Mouse (Mus musculus): ENCODE results near the gene Lrrc4. TPM values are rescaled to one million over a fixed set of nuclear protein-coding genes. Genes with fewer than 3 reads are reported as not detected.

Gene Lrrc4
- polyA plus RNA-seq, 1 experiment from 2014 or later, result 1.1 TPM

DNA sequence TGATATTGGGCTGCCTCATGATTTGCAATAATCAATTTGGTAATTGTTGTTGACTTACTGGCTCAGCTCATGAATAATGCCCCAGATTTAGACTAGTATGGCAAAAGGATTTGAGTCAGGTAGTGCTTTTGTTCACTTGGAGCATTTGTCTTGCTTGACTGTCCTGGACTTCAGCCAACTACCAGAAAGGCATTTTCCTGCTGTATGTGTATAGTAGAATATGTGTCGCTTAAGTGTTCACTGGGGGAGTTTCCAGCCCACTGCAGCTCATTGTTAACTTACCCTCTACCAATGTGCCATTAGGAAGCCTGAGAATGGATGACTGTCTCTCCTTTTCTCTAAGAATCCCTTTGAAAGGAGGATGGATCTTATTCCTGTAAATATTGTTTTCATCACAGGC lies 88.0 kb downstream of the Lrrc4 start:
- H3K9ac ChIP-seq (replicated peaks; ENCODE audit: low read length), result no peak overlapping the region
- H3K4me3 ChIP-seq (ENCODE audit: low read depth, low read length), result no peak overlapping the region
- DNase-seq (ENCODE audit: low spot score) (no peak), ATAC-seq (replicated peaks; ENCODE audit: insufficient number of reproducible peaks, low FRiP score, low TSS enrichment, low read depth) (no peak)
- no peak overlapping the region for H3K4me2 ChIP-seq (ENCODE audit: low read depth, low read length)
- no peaks in the 10 kb centered on the region for H3K9me3 ChIP-seq (replicated peaks; ENCODE audit: control insufficient read depth, low read length)
- H3K27me3 ChIP-seq (ENCODE audit: control insufficient read depth, insufficient read depth, low read length), result no peaks in the 10 kb centered on the region
- H3K36me3 ChIP-seq (replicated peaks; ENCODE audit: control insufficient read depth, insufficient read depth, low read depth, low read length), result no peaks in the 10 kb centered on the region
- H3K4me1 ChIP-seq (ENCODE audit: control insufficient read depth, insufficient read depth, low read length), result no peaks in the 10 kb centered on the region
- 77% methylated on average over 1 of the region's 1 CpGs for WGBS
- H3K27ac ChIP-seq (replicated peaks; ENCODE audit: low read depth, low read length), result no peak overlapping the region

DNA sequence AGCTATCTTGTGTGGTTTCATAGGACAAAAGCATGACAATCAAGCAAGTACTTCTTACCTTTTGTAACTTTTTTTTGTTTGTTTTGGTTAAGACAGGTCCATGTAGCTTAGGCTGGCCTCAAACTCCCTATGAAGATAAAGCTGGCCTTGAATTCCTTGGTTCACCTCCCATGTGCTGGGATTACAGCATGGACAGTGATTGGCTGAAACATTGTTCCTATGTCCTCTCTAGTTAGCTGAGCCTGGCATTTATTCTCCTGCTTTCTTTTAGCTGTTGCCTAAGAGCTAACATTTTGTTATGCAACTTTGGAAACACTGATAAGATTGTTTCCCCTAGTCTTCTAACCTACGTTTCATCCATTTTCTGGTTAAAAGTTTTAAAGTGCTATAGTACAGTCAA lies 93.9 kb downstream of the Lrrc4 start:
- ATAC-seq (replicated peaks; ENCODE audit: insufficient number of reproducible peaks, low FRiP score, low TSS enrichment, low read depth) (no peak), DNase-seq (ENCODE audit: low spot score) (no peak)
- no peaks in the 10 kb centered on the region for H3K9me3 ChIP-seq (replicated peaks; ENCODE audit: control insufficient read depth, low read length)
- no peak overlapping the region for H3K27ac ChIP-seq (replicated peaks; ENCODE audit: low read depth, low read length)
- H3K27me3 ChIP-seq (ENCODE audit: control insufficient read depth, insufficient read depth, low read length), result no peaks in the 10 kb centered on the region
- no peak overlapping the region for H3K4me2 ChIP-seq (ENCODE audit: low read depth, low read length)
- H3K4me1 ChIP-seq (ENCODE audit: control insufficient read depth, insufficient read depth, low read length), result no peaks in the 10 kb centered on the region
- 86% methylated on average over 1 of the region's 1 CpGs for WGBS
- H3K4me3 ChIP-seq (ENCODE audit: low read depth, low read length), result no peak overlapping the region
- no peaks in the 10 kb centered on the region for H3K36me3 ChIP-seq (replicated peaks; ENCODE audit: control insufficient read depth, insufficient read depth, low read depth, low read length)
- no peak overlapping the region for H3K9ac ChIP-seq (replicated peaks; ENCODE audit: low read length)

DNA sequence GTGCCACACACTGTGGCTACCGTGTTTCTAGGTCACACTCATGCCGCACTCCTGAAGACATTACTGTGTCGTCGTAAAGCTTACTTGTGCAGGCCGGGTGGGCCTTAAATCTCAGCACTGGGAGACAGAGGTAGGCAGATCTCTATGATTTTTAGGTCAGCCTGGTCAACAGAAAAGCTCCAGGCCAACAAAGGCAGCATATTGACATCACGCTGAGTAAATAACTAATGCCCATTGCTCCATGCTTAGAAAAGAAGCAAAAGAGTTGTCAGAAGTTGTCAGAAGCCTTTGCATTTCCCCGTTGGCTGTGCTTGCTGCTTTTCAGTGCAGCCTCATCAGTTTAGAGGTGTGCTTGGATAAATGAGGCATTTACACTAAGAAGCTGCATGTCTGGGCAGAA lies 94.9 kb downstream of the Lrrc4 start:
- H3K27ac ChIP-seq (replicated peaks; ENCODE audit: low read depth, low read length), result no peak overlapping the region
- H3K9ac ChIP-seq (replicated peaks; ENCODE audit: low read length), result no peak overlapping the region
- DNase-seq (ENCODE audit: low spot score), result no peak
- no peak overlapping the region for H3K4me2 ChIP-seq (ENCODE audit: low read depth, low read length)
- H3K36me3 ChIP-seq (replicated peaks; ENCODE audit: control insufficient read depth, insufficient read depth, low read depth, low read length), result no peaks in the 10 kb centered on the region
- no peaks in the 10 kb centered on the region for H3K9me3 ChIP-seq (replicated peaks; ENCODE audit: control insufficient read depth, low read length)
- H3K4me1 ChIP-seq (ENCODE audit: control insufficient read depth, insufficient read depth, low read length), result no peaks in the 10 kb centered on the region
- 76% methylated on average over 7 of the region's 7 CpGs for WGBS
- H3K4me3 ChIP-seq (ENCODE audit: low read depth, low read length), result no peak overlapping the region
- no peak for ATAC-seq (replicated peaks; ENCODE audit: insufficient number of reproducible peaks, low FRiP score, low TSS enrichment, low read depth)
- no peaks in the 10 kb centered on the region for H3K27me3 ChIP-seq (ENCODE audit: control insufficient read depth, insufficient read depth, low read length)

DNA sequence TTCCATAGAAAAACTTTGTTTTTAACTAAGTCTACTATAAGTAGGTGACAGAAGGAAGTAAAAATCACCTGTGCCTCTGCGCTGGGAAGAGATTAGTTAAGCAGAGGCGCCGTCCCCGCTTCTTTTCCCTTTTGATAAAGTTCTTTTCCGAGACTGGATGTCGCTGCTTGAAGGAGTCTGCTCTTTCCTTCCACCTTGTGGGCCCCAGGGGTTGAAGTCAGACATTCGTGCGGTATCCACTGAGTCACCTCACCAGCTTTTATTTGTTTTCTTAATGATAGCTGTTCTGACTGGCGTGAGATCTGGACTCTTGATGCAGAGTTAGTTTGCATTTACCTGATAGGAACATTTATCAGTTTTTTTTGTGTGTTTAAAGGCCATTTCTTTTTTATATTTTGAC lies 96.4 kb downstream of the Lrrc4 start:
- WGBS, result 76% methylated on average over 9 of the region's 9 CpGs
- no peak overlapping the region for H3K27ac ChIP-seq (replicated peaks; ENCODE audit: low read depth, low read length)
- H3K9ac ChIP-seq (replicated peaks; ENCODE audit: low read length), result no peak overlapping the region
- H3K27me3 ChIP-seq (ENCODE audit: control insufficient read depth, insufficient read depth, low read length), result no peaks in the 10 kb centered on the region
- DNase-seq (ENCODE audit: low spot score) (no peak), ATAC-seq (replicated peaks; ENCODE audit: insufficient number of reproducible peaks, low FRiP score, low TSS enrichment, low read depth) (no peak)
- H3K9me3 ChIP-seq (replicated peaks; ENCODE audit: control insufficient read depth, low read length), result no peaks in the 10 kb centered on the region
- H3K4me2 ChIP-seq (ENCODE audit: low read depth, low read length), result no peak overlapping the region
- H3K36me3 ChIP-seq (replicated peaks; ENCODE audit: control insufficient read depth, insufficient read depth, low read depth, low read length), result no peaks in the 10 kb centered on the region
- no peak overlapping the region for H3K4me3 ChIP-seq (ENCODE audit: low read depth, low read length)
- no peaks in the 10 kb centered on the region for H3K4me1 ChIP-seq (ENCODE audit: control insufficient read depth, insufficient read depth, low read length)

DNA sequence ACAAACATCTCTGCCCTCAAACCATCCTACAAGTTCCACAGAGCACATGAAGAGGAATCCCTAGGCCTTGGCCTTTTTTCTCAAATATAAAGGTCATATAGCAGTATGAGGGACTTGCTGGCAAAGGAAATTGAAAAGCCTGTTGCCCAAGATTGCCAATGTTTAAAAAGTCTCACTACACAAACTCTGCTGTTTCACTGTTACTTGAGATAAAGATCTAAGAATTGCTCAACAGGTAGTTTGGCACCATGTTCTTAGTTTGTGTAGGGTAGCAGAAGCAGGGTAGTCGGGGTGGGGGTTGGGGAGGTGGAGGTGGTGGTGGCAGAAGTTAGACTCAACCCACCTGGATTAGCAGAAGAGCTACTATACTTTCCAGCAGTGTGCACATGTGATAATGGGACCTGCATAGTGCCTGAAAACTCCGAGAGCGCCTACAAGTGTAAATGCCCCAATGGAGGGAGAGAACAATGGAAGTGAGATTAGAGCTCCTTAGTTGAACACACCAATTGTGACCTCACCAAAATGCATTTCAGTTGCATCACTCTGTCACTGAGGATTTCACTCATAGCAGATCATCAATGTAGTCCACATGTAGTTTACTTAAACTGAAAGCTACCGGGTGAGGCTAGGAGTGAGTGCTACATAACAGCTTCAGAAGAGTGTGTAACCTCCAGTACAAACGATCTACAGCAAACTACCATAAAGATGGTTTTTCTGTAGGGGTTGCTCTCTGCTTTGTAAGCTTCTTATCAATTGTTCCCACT lies 97.5 kb downstream of the Lrrc4 start:
- H3K36me3 ChIP-seq (replicated peaks; ENCODE audit: control insufficient read depth, insufficient read depth, low read depth, low read length), result no peaks in the 10 kb centered on the region
- no peaks in the 10 kb centered on the region for H3K27me3 ChIP-seq (ENCODE audit: control insufficient read depth, insufficient read depth, low read length)
- H3K27ac ChIP-seq (replicated peaks; ENCODE audit: low read depth, low read length), result no peak overlapping the region
- H3K4me3 ChIP-seq (ENCODE audit: low read depth, low read length), result no peak overlapping the region
- 84% methylated on average over 5 of the region's 5 CpGs for whole genome bisulfite sequencing
- H3K4me1 ChIP-seq (ENCODE audit: control insufficient read depth, insufficient read depth, low read length), result no peaks in the 10 kb centered on the region
- ATAC-seq (replicated peaks; ENCODE audit: insufficient number of reproducible peaks, low FRiP score, low TSS enrichment, low read depth) (no peak), DNase-seq (ENCODE audit: low spot score) (no peak)
- H3K9ac ChIP-seq (replicated peaks; ENCODE audit: low read length), result no peak overlapping the region
- H3K4me2 ChIP-seq (ENCODE audit: low read depth, low read length), result no peak overlapping the region
- H3K9me3 ChIP-seq (replicated peaks; ENCODE audit: control insufficient read depth, low read length), result no peaks in the 10 kb centered on the region

DNA sequence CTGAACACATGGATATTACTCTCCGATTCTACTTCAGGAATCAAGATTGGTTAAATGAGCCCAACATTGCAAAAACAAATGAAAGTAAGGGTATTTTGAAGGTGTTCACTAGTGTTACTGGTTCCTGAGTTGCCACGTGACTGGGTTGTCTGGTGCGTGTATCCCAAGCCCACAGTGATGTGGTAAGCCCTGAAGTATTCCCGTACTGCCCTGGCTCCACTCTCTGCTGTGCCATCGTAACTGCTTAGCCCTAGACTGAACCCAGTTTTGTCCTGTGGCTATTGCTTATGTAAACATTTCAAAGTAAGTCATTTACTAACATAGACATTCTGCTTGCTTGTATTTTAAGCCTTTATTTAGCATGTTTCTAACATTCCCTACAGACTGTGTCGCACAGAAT lies 100.3 kb downstream of the Lrrc4 start:
- Histone ChIP-seq H3K9me3 (replicated peaks; ENCODE audit: control insufficient read depth, low read length) (no peaks in the 10 kb centered on the region), H3K4me3 (ENCODE audit: low read depth, low read length) (no peak overlapping the region), H3K4me2 (ENCODE audit: low read depth, low read length) (no peak overlapping the region), H3K4me1 (ENCODE audit: control insufficient read depth, insufficient read depth, low read length) (no peaks in the 10 kb centered on the region), H3K36me3 (replicated peaks; ENCODE audit: control insufficient read depth, insufficient read depth, low read depth, low read length) (no peaks in the 10 kb centered on the region), H3K27ac (replicated peaks; ENCODE audit: low read depth, low read length) (no peak overlapping the region), H3K27me3 (ENCODE audit: control insufficient read depth, insufficient read depth, low read length) (no peaks in the 10 kb centered on the region), H3K9ac (replicated peaks; ENCODE audit: low read length) (no peak overlapping the region)
- ATAC-seq (replicated peaks; ENCODE audit: insufficient number of reproducible peaks, low FRiP score, low TSS enrichment, low read depth) (no peak), DNase-seq (ENCODE audit: low spot score) (no peak)
- 93% methylated on average over 6 of the region's 6 CpGs for WGBS

DNA sequence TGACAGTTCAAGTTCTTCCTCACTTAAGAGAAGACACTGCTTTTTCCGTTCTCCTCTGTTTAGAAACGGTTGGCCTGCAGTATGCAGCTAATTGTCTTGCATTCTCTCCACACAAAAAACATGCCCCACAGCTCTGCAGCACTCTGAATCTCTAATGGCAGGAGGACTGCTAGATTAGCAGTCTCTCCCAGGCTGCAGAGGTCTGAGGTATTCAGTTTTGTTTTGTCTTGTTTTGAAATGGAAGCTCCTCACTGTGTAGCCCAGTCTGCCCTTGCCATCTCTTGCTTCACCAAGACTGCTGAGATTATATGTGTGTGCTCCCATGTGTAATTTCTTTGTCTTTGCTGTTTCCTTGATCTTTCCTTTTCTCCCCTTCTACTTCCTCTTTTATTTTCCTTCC lies 101.9 kb downstream of the Lrrc4 start:
- ATAC-seq (replicated peaks; ENCODE audit: insufficient number of reproducible peaks, low FRiP score, low TSS enrichment, low read depth) (no peak), DNase-seq (ENCODE audit: low spot score) (no peak)
- no peak overlapping the region for H3K9ac ChIP-seq (replicated peaks; ENCODE audit: low read length)
- no peaks in the 10 kb centered on the region for H3K9me3 ChIP-seq (replicated peaks; ENCODE audit: control insufficient read depth, low read length)
- no peak overlapping the region for H3K27ac ChIP-seq (replicated peaks; ENCODE audit: low read depth, low read length)
- H3K4me1 ChIP-seq (ENCODE audit: control insufficient read depth, insufficient read depth, low read length), result no peaks in the 10 kb centered on the region
- no peak overlapping the region for H3K4me3 ChIP-seq (ENCODE audit: low read depth, low read length)
- no peak overlapping the region for H3K4me2 ChIP-seq (ENCODE audit: low read depth, low read length)
- no peaks in the 10 kb centered on the region for H3K27me3 ChIP-seq (ENCODE audit: control insufficient read depth, insufficient read depth, low read length)
- 39% methylated on average over 2 of the region's 2 CpGs for WGBS
- H3K36me3 ChIP-seq (replicated peaks; ENCODE audit: control insufficient read depth, insufficient read depth, low read depth, low read length), result no peaks in the 10 kb centered on the region

DNA sequence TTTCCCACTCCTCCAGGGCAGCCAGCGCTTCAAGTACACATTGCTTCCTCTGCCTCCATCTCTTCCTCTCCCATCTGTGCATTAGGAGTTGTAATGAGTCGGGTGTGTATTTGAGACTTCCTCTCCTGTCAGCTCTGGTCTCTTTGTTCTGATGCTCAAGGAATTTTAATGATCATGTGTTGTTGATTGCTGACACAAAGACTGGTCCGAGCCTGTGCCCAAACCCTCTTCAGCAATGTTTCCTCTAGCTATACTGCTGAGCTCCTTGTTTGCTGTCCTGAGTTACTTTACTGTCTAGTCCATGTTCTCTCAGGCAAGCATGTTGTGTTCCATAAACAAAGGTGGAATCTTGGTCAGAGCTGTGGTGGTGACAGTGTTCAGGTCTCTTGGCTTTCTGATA lies 102.3 kb downstream of the Lrrc4 start:
- no peak overlapping the region for H3K4me2 ChIP-seq (ENCODE audit: low read depth, low read length)
- H3K4me3 ChIP-seq (ENCODE audit: low read depth, low read length), result no peak overlapping the region
- DNase-seq (ENCODE audit: low spot score) (peak; percentile 8), ATAC-seq (replicated peaks; ENCODE audit: insufficient number of reproducible peaks, low FRiP score, low TSS enrichment, low read depth) (no peak; the same call in 1 of the 2 replicates)
- no peaks in the 10 kb centered on the region for H3K36me3 ChIP-seq (replicated peaks; ENCODE audit: control insufficient read depth, insufficient read depth, low read depth, low read length)
- no peaks in the 10 kb centered on the region for H3K27me3 ChIP-seq (ENCODE audit: control insufficient read depth, insufficient read depth, low read length)
- no peaks in the 10 kb centered on the region for H3K9me3 ChIP-seq (replicated peaks; ENCODE audit: control insufficient read depth, low read length)
- no peak overlapping the region for H3K27ac ChIP-seq (replicated peaks; ENCODE audit: low read depth, low read length)
- H3K9ac ChIP-seq (replicated peaks; ENCODE audit: low read length), result no peak overlapping the region
- WGBS, result 26% methylated on average over 3 of the region's 3 CpGs
- no peaks in the 10 kb centered on the region for H3K4me1 ChIP-seq (ENCODE audit: control insufficient read depth, insufficient read depth, low read length)

All from embryonic facial prominence, embryonic 11.5 days (tissue).